Mouse (Mus musculus) hindbrain, postnatal 0 days (tissue): ENCODE results near the gene Ska2. TPM values are rescaled to one million over a fixed set of nuclear protein-coding genes. Genes with fewer than 3 reads are reported as not detected.

Experiments
- ATAC-seq: fragments of 200-750 bp; cut with Nextera tagmentation; 2 replicates; pipeline ENCODE4 v1.8.0; 2017; ENCODE audit warnings: mild to moderate bottlenecking, moderate TSS enrichment, moderate library complexity
- DNase-seq: peaks from one replicate; pipeline ENCODE4 v3.0.0-alpha.2; 2015; ENCODE audit warnings: low spot score
- H3K27ac ChIP-seq: fragments of 300-500 bp; sonication (generic); 2 replicates; pipeline ENCODE4 v1.5.1; 2014; ENCODE audit warnings: mild to moderate bottlenecking
- H3K27me3 ChIP-seq: fragments of 300-500 bp; sonication (generic); 2 replicates; pipeline ENCODE4 v1.6.1; 2014; ENCODE audit warnings: low read length, mixed read lengths; ENCODE audit not compliant: insufficient read depth
- H3K36me3 ChIP-seq: fragments of 300-500 bp; sonication (generic); 2 replicates; pipeline ENCODE4 v1.6.1; 2014; ENCODE audit warnings: low read length, mixed read lengths; ENCODE audit not compliant: insufficient read depth
- H3K4me1 ChIP-seq: fragments of 300-500 bp; sonication (generic); 2 replicates; pipeline ENCODE4 v1.6.1; 2014; ENCODE audit warnings: antibody characterized with exemption, low read length, mixed read lengths; ENCODE audit not compliant: insufficient read depth
- H3K4me2 ChIP-seq: fragments of 300-500 bp; sonication (generic); 2 replicates; pipeline ENCODE4 v1.6.1; 2014; ENCODE audit warnings: low read depth, mild to moderate bottlenecking, low read length, moderate library complexity, mixed read lengths
- H3K4me3 ChIP-seq: fragments of 300-500 bp; sonication (generic); 2 replicates; pipeline ENCODE4 v1.5.1; 2014; ENCODE audit warnings: low read length
- H3K9ac ChIP-seq: fragments of 300-500 bp; sonication (generic); replicated peaks from 2 replicates; pipeline ENCODE4 v1.6.1; 2014; ENCODE audit warnings: mild to moderate bottlenecking, low read length, moderate library complexity, mixed read lengths
- H3K9me3 ChIP-seq: fragments of 300-500 bp; sonication (generic); 2 replicates; pipeline ENCODE4 v1.6.1; 2016; ENCODE audit warnings: low read length, mixed read lengths
- CTCF ChIP-seq: IDR thresholded peaks from 2 replicates; pipeline ENCODE4 v1.5.1; 2016; ENCODE audit warnings: antibody characterized with exemption, control low read depth, low read depth
- WGBS: fragments of 180-500 bp; shearing (Covaris S2); extraction: QIAGEN DNeasy Blood & Tissue Kit; methylation state at CpG from one replicate; pipeline ENCODE4 v1.1.7; 2014; 5-methylcytosine and 5-hydroxymethylcytosine counted together
- microRNA counts: library from miRNA; unstranded; fragments of <30 nt; microRNA quantifications from one replicate; lab custom pipeline; 2015
- microRNA-seq, 2 experiments: library from miRNA; unstranded; fragments of <30 nt; microRNA quantifications; one replicate each; pipeline ENCODE4; 2016
- polyA plus RNA-seq: library from polyadenylated mRNA; unstranded; fragments of >200 nt; fragmentation: Nextera tagmentation; extraction: Ambion mirVana; gene quantifications from 2 replicates; pipeline ENCODE4 v1.2.1, GENCODE M21; 2015
- total RNA-seq: library from RNA; depleted of rRNA; stranded (reverse); fragments of >200 nt; gene quantifications from 2 replicates; pipeline ENCODE4 v1.2.3, GENCODE M21; 2014; rRNA removed

Gene Ska2
- total and polyA plus RNA-seq, 2 experiments from 2014 or later, result 24.5 to 27.0 TPM

GRCm38 (mm10) chr11:87162687-87163086, 53.7 kb downstream of the Ska2 start:
- H3K27me3 ChIP-seq, result no peaks in the 10 kb centered on the region
- DNase-seq (no peak), ATAC-seq (no peak)
- H3K9ac ChIP-seq, result no peak overlapping the region
- H3K4me1 ChIP-seq, result no peaks in the 10 kb centered on the region
- TF ChIP-seq CTCF, result no peak
- H3K4me3 ChIP-seq, result no peak overlapping the region
- no peaks in the 10 kb centered on the region for H3K9me3 ChIP-seq
- no peak overlapping the region for H3K4me2 ChIP-seq
- H3K36me3 ChIP-seq, result peaks cover 31% of the 10 kb centered on the region
- WGBS, result 93% methylated on average over 4 of the region's 4 CpGs
- no peak overlapping the region for H3K27ac ChIP-seq

- TF ChIP-seq CTCF, result no peak
- no peak overlapping the region for H3K9ac ChIP-seq
- H3K27me3 ChIP-seq, result no peaks in the 10 kb centered on the region
- peaks cover 40% of the 10 kb centered on the region for H3K36me3 ChIP-seq
- no peak overlapping the region for H3K27ac ChIP-seq
- no peak overlapping the region for H3K4me3 ChIP-seq
- no peaks in the 10 kb centered on the region for H3K4me1 ChIP-seq
- H3K4me2 ChIP-seq, result no peak overlapping the region
- ATAC-seq (no peak), DNase-seq (no peak)
- no peaks in the 10 kb centered on the region for H3K9me3 ChIP-seq
Measured at GRCm38 (mm10) chr11:87163751-87164150, 54.7 kb downstream of the Ska2 start.

GRCm38 (mm10) chr11:87173625-87174024, 64.6 kb downstream of the Ska2 start:
- WGBS, result 70% methylated on average over 5 of the region's 5 CpGs
- ATAC-seq (no peak), DNase-seq (no peak)
- H3K27ac ChIP-seq, result no peak overlapping the region
- 0 out of 2 replicates have a peak, but pooled peaks cover 11% of the 10 kb centered on the region for H3K36me3 ChIP-seq
- H3K4me3 ChIP-seq, result no peak overlapping the region
- no peak overlapping the region for H3K4me2 ChIP-seq
- H3K4me1 ChIP-seq, result no peaks in the 10 kb centered on the region
- no peaks in the 10 kb centered on the region for H3K27me3 ChIP-seq
- H3K9ac ChIP-seq, result no peak overlapping the region
- no peak for TF ChIP-seq CTCF
- H3K9me3 ChIP-seq, result no peaks in the 10 kb centered on the region

MicroRNAs encoded within 50 kb of the gene (microRNA counts, 519-probe panel; counts per million panel counts)
- 5,363 counts per million, percentile 88 among the panel's probes with 10 or more counts for microRNA mmu-miR-301a (lab: Ali Mortazavi, UCI)

Small RNAs within 50 kb of the gene (microRNA-seq; reads per million reads assigned to microRNA genes)
- 2,049 to 2,053 reads per million in 2 experiments for gene Mir301

Other genes starting within 250 kb of the Ska2 start
- gene Ypel2, start 115.5 kb upstream of the Ska2 start, total RNA-seq, result 2.7 and 4.6 TPM in 2 replicates
- 3.4 and 3.6 TPM in 2 replicates for gene Ypel2, start 115.5 kb upstream of the Ska2 start, polyA plus RNA-seq
- gene Gdpd1, start 35.2 kb upstream of the Ska2 start, total RNA-seq, result 54.2 and 59.9 TPM in 2 replicates
- 153 and 157 TPM in 2 replicates for gene Gdpd1, start 35.2 kb upstream of the Ska2 start, polyA plus RNA-seq
- gene Smg8, start 22.5 kb upstream of the Ska2 start, total RNA-seq, result 21.8 and 27.0 TPM in 2 replicates
- 15.5 and 16.0 TPM in 2 replicates for gene Smg8, start 22.5 kb upstream of the Ska2 start, polyA plus RNA-seq
- 1.6 and 1.8 TPM in 2 replicates for gene Prr11, start 526 bp upstream of the Ska2 start, total RNA-seq
- gene Prr11, start 526 bp upstream of the Ska2 start, polyA plus RNA-seq, result 1.5 and 1.8 TPM in 2 replicates
- 107 and 108 TPM in 2 replicates for gene Trim37, start 17.8 kb downstream of the Ska2 start, total RNA-seq
- 72.2 and 75.3 TPM in 2 replicates for gene Trim37, start 17.8 kb downstream of the Ska2 start, polyA plus RNA-seq
- gene Ppm1e, start 249.8 kb downstream of the Ska2 start, total RNA-seq, result 60.1 and 65.9 TPM in 2 replicates
- gene Ppm1e, start 249.8 kb downstream of the Ska2 start, polyA plus RNA-seq, result 17.1 and 18.6 TPM in 2 replicates